Mouse (Mus musculus): ENCODE measurements around the gene Macf1.

Macf1 gene

DNA sequence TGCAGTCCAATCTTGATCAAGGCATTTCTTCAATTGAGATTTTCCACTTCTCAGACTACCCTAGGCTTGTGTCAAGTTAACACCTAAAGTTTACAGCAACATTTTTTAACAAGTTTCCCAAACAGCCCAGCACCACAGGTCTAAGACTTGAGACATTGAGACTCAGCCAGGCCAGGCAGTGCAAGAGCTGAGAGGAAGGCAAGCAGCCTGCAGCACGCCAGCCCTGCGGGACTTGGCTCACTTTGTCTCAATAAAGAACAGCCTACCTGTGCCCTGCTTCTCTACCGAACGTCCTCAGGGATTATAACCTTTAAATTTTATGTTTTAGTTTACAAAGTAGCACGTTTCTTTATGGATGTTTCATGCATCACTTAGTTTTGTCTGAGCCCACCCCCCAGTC lies 92.1 kb downstream of the Macf1 start:
- DNase-seq, result no peak

DNA sequence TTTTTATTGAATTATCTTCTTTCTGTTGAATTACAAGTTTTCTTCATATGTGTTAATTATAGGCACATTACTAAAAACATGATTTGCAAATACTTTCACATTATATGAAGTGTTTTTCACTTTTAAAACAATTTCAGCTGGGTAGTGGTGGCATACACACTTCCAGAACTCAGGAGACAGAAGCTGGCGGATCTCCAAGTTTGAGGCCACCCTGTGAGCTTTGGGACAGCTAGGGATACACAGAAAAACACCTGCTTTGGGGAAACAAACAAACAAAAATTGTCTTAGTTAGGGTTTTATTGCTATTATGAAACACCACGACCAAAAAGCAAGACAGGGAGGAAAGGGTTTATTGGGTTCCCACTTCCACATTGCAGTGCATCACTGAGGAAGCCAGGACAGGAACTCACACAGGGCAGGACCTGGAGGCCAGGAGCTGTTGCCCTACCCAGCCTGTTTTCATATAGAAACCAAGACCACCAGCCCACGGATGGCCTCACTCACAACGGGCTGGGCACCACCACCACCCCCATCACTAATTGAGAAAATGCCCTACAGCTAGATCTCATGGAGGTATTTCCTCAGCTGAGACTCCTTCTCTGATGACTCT lies 93.0 kb downstream of the Macf1 start:
- no peak for DNase-seq

DNA sequence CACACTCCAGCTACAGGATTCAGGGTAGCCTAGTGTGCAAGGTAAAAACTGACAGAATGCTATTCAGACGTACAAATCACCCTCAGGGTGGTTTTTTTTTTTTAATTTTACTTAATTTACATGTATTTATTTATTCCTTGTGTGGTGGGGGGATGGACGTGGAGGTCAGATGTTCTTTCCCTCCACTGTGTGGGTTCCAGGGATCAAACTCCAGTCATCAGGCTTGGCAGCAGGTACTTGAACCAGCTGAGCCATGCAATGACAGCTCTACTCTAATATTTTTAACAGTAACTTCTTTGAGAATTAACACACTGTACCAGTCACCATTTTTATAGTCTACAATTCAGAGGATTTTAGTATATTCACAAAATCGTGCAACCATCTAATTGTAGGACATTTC lies 94.7 kb downstream of the Macf1 start:
- DNase-seq, result no peak

DNA sequence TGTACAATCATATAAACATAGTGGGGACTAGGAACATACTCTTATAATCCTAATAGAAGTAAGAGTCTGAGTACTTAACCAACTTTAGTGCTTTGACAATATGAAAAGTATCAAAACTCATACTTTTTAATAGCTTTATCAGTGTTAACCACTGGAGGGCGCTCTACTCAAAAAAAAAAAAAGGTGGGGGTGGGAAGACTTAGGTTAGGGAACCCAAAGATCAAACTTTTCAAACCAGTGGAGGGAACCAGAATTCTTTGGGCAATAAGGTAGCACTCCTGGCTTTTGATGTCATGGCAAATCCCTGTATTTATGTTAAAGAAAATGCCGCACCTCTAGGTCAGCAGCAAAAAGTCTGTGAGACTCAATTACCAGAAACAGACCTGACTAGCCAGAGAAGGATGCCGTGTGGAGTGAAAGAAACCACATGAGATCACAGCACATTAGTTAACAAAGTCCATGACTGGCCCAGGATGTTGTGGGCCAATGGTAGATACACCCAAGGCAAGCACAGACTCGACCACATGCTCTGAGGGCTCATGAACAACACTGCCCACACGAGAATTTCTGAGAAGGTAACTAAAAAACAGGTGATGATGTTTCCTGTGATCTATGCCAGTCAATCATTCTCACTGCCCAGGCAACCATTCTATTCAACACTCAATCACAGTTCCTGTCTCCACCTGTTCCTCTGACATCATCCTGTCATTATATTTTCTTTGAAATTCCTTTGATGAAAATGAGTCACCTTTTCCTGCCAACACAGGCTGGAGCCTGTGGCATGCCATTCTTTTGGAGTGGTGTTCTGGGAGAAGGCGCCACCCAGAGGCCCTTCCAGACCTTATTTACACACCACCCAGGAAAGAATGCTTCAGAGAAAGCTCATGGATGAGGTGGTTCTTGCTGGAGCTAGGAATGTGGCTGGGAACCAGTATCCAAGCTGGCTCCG lies 95.5 kb downstream of the Macf1 start:
- no peak for DNase-seq

DNA sequence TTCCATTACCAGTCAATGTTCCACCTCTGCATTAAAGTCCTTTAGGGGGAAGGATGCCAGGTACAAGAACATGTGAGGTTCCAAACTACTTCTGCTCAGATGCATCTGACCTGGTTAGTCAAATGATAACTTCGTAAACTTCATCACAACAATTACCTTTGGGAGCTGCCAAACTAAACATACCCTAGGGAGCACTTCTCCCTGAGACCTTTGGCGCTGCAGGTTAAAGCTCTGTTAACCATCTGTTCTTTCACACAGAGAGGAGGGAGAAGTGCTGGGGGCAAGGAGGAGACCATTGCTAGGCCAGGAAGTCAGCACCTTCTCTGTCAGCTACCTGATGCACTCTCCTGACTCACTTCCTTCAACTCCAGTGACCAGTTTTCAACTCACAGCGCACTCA lies 96.5 kb downstream of the Macf1 start:
- no peak for DNase-seq

DNA sequence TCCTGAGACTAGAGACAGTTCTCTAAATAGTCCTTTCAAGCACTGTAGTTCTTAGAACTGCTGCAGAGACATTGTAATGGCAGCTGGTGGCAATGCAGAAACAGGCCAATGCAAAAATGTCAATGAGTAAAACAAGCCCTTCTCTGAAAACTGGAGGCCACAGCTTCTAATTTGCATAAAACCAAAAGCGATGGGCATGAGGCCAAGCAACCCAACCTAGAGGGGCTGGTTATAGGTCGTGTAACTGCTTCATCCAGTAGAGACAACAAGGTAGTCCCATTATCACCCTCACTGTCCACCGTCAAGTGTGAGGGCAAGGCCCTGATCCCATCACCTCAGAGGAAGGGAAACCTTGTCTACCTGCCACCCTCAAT lies 99.5 kb downstream of the Macf1 start:
- peak; percentile 23 for DNase-seq

DNA sequence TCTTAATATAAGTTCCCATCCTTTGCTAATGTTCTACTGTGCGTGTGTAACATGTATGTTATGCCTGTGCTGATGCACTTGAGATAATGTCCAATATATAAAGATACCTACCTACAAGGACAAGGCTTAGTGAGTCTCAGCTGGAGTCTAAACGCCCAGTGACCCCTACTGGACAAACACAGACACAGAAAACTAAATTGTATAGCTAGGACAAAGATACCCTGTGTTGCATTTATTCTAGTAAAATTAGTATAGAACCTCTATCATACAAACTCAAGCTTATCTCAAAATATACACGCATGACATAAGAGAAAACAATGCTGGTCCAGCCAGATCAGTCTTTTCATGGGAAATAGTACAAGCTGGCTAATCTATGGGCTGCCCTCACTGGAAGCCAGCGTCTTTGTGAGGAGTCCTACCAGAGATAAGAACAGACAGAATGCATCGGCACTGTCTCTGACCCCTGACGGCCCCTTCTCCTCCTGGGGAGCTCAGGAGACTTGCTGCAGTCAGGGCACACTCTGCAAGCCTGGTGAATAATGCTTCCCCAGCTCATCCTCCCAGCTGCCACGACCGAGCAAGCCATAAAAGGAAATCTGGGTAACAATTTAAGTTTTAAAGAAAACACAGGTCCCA lies 100.0 kb downstream of the Macf1 start:
- DNase-seq, result no peak

DNA sequence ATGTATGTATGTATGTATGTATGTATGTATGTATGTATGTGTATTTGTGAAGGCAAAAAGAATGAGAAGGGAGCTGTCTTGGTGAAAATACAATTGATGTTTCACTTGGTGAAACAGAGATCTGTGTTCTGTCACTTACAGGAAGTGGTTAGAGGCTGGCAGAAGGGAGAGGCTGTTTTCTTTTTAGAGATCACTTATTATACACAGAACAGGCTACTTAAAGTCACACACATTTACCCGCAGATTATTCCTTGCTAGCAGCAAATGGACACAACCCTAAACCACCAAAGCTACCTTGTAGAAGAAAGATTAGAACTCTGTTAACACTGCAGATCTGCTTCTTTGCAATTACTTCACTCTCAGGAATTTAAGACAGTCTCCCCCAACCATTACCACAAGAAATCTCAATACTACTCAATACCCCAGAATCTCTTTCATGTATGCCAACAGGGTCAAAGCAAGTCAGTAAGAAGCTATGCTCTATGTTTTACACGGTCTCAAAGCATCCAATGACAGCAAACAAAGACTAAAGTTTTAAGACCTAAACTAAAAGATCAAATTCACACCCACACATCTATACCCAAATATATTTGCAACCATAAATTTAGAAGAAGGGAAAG lies 106.6 kb downstream of the Macf1 start:
- DNase-seq, result no peak

DNA sequence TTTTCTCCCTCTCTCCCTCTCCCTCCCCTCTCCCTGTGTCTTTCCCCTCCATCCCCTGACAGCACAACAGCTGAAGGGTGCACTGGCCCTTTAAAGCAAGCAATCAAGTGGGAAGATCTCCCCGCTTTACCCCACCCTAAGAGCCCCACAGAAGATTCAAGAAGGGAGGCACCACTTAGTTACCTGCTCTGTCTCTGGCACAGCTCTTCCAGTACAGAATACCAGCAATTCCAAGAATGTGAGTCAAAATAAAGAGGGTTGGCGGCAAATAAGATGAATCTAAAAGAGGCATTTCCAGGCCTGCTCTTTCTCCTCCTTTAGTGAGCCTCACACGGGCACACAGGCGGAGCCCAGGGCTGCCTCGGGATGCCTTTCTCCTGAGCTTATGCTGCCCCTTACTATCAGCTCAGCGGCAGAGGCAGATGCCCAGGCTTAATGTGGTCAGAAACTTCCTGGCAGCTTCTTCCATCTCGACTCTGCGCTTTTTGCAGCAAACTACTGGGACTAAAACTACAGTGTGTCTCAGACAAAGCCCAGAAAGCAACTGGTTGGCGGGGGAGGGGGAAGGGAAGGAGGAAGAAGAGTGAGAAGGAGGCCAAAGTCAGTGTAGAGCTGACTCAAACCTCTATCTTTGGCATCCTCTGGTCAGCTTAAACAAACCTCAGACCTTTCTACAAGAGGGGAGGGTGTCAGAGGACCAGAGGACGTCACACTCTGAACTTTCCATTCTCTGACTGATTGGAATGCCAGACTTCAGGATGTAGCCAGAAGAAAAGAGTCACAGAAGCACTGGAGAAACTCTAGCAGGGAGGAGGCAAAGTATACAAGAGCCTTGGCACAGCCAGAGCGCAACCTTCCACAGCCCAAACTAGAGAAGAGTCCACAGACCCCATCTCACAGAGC lies 111.5 kb downstream of the Macf1 start:
- DNase-seq, result no peak

DNA sequence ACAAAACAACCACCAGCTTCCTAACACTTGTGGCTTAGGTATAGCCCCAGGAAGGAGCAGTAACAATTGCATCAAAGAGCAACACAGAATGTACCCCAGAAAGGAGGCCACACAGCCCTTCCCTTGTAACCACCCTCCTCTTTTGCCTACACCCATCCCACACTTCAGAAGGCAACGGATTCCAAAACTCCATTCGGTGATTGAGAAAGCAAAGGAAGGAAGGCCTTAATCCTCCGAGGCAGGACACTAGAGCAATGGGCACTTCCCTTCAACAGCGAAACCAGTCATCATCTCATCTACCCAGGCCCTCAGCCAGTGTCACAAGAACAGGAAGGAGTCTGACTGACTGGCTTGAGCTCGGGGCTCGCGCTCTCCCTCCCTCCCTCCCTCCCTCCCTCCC lies 112.3 kb downstream of the Macf1 start:
- DNase-seq, result no peak

DNA sequence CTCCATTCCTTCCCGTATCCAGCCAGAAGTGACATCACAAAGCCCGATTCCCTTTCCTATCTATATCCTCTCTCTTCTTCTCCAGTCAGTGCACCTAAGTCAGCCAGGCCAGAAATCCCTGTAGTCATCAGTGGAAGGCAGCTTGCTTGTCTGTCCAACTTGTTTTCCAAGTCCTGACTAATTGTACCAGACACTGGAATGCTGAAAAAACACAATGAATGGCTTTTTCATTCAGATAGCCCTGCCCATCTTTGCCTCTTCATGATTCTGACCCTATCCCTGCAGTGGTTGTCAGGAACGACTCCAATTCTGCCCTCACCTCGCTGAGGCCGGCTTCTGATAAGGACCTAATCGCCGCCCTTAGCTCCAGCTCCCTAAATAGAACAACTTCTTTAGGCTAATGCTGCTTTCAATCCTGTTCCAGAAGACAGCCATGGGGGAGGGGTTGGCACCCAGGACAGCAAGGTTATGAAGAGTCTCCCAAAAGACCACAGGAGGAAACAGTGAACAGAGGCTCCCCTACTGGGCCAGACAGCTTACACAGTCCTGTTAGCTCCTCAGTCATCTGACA lies 118.8 kb downstream of the Macf1 start:
- no peak for DNase-seq

DNA sequence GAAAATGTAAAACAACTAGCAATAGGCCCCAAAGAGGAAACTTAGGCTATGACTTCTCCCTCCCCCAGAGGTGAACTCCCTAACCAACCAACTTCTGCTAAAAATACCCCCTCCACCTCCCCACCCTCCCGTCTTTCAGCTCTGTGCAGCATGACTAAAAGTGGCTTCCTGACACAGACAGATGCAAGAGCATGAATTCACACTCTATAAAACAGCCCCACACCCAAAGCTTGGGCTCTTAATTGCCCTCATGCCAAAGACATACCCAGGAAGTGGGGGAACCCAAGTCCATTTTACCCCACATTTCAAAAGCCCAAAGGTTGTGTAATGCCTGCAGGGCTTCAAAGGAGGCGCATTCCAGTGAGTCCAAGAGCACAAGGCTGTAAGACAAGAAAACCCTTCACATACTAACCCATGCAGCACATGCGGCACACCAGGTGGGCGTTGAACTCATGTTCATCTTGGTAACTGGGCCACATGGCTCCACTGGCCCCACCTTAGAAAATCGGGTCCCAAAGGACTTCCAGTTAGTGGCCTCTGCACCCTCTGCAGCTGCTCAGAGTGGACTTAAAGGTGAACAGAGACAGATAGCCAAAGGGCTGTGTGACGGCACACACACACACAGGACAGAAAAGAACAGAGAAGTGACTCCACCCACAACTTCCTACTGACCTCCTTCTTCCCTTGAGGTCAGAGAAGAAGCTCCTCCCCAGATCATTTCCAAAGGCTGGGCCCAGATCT lies 119.9 kb downstream of the Macf1 start:
- DNase-seq, result no peak

DNA sequence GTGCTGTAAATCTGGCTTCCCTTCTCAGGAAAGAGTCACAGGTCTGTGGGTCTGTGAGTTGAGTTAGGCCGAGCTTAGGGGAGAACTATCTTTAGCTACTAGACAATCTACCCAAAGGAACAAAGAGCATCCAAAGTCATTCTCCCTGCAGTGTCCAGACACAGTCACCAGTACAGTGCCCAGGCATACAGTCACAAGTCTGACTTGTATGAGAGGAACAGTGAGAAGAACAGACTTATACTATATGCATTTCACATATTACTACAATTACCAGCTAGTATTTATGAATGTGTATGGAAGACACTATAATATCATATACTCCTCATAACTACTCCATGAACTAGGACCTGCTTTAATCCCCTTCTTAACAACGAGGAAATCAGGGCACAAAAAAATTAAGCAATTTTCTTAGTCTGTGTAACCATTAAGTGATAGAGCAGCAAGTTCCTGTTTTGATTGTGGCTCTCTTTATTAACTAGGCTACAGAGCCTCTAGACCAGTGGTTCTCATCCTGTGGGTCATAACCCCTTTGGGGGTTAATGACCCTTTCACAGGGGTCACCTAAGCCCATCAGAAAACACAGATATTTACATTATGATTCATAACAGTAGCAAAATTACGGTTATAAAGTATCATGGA lies 121.9 kb downstream of the Macf1 start:
- DNase-seq, result no peak

DNA sequence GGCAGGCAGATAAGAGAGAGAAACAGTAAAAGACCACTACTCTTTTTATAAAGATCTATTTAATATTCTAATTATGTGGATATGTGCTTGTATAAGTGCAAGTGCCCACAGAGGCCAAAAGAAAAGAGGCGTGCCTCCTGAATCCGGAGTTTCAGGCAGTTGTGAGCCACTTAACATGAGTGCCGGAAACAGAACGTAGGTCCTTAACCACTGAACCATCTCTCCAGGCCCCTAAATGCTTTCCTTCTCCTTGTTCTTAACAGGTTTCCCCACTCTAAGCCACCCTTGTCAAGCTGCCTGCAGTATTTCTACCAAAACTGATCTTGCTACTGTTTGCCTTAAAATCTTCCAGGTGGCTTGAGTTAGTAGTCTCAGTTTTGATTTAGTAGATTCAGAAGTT lies 123.3 kb downstream of the Macf1 start:
- DNase-seq, result no peak

DNA sequence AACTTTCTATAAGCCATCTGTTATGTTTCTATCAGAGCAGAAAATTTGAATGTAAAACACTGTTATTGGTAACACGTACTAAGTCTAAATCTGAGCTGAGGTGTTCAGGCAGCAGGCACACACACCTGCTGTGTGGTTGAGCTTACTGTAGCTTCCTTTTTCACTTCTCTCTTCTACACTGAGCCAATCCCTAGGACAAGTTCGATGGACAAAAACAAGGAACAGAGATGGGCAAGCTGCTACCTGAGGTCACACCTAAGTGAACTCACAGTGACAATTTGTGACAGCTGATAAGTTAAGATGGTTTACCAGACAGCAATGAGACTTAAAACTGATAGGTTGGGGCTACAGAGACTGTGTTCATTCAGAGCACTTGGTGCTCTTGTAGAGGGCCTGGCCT lies 125.7 kb downstream of the Macf1 start:
- no peak for DNase-seq

DNA sequence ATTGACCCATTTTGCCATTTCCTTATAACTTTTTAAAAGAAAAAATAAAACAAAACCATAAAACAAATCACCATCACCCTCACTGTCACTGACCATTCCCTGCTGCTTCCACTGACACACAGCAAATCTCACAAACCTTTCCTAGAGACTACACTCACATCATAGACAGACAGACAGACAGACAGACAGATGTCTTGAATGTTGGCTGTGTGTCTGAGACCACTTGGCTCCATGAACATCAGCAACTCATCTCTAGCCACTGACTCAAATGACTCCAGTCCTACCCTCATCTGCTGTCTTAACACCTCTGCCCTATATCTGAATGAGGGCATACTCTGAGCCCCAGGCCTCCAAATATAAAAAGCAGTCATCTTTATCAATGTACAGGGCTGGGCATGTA lies 128.9 kb downstream of the Macf1 start:
- no peak for DNase-seq

DNA sequence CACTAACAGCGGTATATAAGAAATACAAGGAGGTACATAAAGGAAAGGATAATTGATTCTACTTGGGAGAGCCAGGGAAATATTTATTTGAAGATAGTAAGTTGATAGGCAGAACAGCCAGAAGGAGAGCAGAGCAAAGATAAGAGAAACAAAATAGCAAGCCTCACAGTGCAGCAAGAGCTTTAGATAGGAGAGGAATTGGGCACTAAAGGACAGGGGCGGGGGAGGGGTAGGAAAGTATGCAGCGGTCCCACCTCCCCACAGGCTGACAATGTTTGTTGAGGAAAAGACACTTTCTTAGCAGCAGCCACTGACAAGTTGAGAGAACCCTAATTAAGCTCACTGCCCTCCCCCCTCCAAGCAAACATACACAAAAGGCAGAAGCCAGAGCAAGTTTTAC lies 131.5 kb downstream of the Macf1 start:
- DNase-seq, result no peak

DNA sequence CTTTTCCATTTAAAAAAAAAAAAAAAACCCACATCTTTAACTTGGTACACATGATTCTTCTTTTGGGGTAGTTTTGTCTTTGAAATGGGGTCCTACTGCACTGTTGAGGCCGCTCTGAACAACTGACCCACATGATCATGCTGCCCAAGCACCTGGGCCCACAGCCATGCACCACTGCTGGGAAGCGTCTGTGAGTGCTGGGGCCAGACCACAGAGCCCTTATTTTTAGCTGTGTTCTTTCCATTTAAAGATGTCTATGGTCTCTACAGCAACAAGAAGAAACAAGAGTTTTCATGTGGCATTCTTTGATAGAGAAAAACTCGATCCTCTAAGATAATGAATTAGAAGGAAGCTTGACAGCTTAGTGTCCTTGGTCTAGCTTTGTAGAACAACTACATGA lies 135.8 kb downstream of the Macf1 start:
- DNase-seq, result no peak

DNA sequence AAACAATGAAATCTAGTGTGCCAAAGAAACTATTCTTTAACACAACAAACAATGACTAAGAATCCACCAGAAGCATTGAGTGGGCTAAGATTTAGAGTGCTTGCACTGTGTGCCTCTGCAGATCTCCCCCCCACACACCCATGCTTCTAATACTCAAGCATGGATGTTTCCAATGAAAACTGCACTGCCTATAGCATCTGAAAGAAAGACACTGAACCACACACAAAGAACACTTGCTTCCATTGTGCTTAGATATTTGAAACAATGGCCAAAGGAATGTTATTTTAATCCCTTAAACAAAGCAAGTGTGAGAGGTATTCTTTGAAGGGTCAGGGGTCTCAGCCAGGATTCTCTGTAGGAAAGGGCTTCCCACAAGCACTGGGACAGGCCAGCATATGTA lies 140.5 kb downstream of the Macf1 start:
- no peak for DNase-seq

DNA sequence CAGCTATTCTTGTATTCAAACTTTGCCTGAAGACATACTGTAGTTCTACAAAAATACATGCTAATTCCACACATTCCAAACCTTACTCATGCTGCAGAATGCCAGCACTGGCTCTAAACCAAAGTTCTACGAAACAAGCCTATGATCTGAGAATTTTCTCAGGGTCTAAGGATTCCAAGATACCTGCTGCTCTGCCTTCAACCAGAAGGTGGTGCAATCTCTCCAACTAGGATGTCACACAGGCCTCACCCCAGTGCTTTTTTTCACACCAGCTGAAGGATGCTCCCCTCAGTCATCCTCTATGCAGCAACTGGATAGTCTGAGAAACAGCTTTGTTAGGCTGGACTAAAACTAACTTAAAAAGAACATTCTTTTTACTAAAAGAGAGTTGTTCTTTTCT lies 148.9 kb downstream of the Macf1 start:
- DNase-seq, result peak; percentile 73

DNA sequence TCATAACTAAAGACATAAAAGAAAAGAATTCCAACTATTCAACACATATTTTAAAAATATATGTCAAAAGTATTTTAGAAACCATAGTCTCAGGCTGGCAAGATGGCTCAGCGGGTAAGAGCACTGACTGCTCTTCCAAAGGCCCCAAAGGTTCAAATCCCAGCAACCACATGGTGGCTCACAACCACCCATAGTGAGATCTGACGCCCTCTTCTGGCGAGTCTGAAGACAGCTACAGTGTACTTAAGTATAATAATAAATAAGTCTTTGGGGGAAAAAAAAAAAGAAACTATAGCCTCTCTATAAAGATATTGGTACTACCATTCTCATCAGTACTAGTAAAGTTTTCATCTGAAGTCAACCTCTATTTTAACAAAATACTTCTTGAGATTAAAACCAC lies 152.2 kb downstream of the Macf1 start:
- DNase-seq, result no peak
